Mouse (Mus musculus) intestine, embryonic 16.5 days (tissue): ENCODE data around the gene Olfr1045. TPM values are rescaled to one million over a fixed set of nuclear protein-coding genes. Genes with fewer than 3 reads are reported as not detected.
"Not testable (repeated sequence)": the region's sequence is repeated elsewhere in the genome, so short reads cannot be mapped to it uniquely, and the experiment has no call there.

Experiments used
- ATAC-seq: fragments of 200-750 bp; cut with Nextera tagmentation; 2 replicates; pipeline ENCODE4 v1.8.0; 2017; ENCODE audit warnings: moderate TSS enrichment, moderate library complexity
- H3K27ac ChIP-seq: fragments of 300-500 bp; sonication (generic); 2 replicates; pipeline ENCODE4 v1.5.1; 2014; ENCODE audit warnings: mild to moderate bottlenecking, low read length
- H3K27me3 ChIP-seq: fragments of 300-500 bp; sonication (generic); replicated peaks from 2 replicates; pipeline ENCODE4 v1.6.1; 2014; ENCODE audit warnings: low read length, control low read depth, mixed read lengths; ENCODE audit not compliant: control insufficient read depth, insufficient read depth
- H3K36me3 ChIP-seq: fragments of 300-500 bp; sonication (generic); 2 replicates; pipeline ENCODE4 v1.6.1; 2014; ENCODE audit warnings: low read length, control low read depth; ENCODE audit not compliant: control insufficient read depth, insufficient read depth
- H3K4me1 ChIP-seq: fragments of 300-500 bp; sonication (generic); 2 replicates; pipeline ENCODE4 v1.6.1; 2014; ENCODE audit warnings: low read length, control low read depth, mixed read lengths; ENCODE audit not compliant: control insufficient read depth, insufficient read depth
- H3K4me2 ChIP-seq: fragments of 300-500 bp; sonication (generic); 2 replicates; pipeline ENCODE4 v1.6.1; 2014; ENCODE audit warnings: low read depth, low read length, control low read depth
- H3K4me3 ChIP-seq: fragments of 300-500 bp; sonication (generic); 2 replicates; pipeline ENCODE4 v1.5.1; 2014; ENCODE audit warnings: mild to moderate bottlenecking, low read length
- H3K9ac ChIP-seq: fragments of 300-500 bp; sonication (generic); 2 replicates; pipeline ENCODE4 v1.6.1; 2014; ENCODE audit warnings: low read depth, low read length
- H3K9me3 ChIP-seq: fragments of 300-500 bp; sonication (generic); 2 replicates; pipeline ENCODE4 v1.6.1; 2016; ENCODE audit warnings: low read length, control low read depth; ENCODE audit not compliant: control insufficient read depth
- WGBS: fragments of 180-500 bp; shearing (Covaris S2); extraction: QIAGEN DNeasy Blood & Tissue Kit; methylation state at CpG from one replicate; pipeline ENCODE4 v1.1.7; 2014; 5-methylcytosine and 5-hydroxymethylcytosine counted together
- polyA plus RNA-seq: library from polyadenylated mRNA; unstranded; fragments of >200 nt; fragmentation: Nextera tagmentation; extraction: Ambion mirVana; gene quantifications from 2 replicates; pipeline ENCODE4 v1.2.1, GENCODE M21; 2015

Gene Olfr1045
- polyA plus RNA-seq = not detected in 2 replicates

GRCm38 (mm10) chr2:86202909-86203308, at the start of gene Olfr1045:
Gene Olfr1045 (minus strand): TSS chr2:86203009.
- no peak within 1 kb of the TSS for H3K4me3 ChIP-seq
- no peaks in the 10 kb centered on the region for H3K4me1 ChIP-seq
- H3K36me3 ChIP-seq = no peaks in the 10 kb centered on the region
- no peaks in the 10 kb centered on the region for H3K9me3 ChIP-seq
- no peak within 1 kb of the TSS for H3K9ac ChIP-seq
- ATAC-seq = no peak
- H3K27me3 ChIP-seq = no peaks in the 10 kb centered on the region
- no peak within 1 kb of the TSS for H3K4me2 ChIP-seq
- H3K27ac ChIP-seq = no peak within 1 kb of the TSS

GRCm38 (mm10) chr2:86240189-86240588, 37.4 kb upstream of the Olfr1045 start, which contains the start of gene Olfr1048:
Gene Olfr1048 (minus strand): TSS chr2:86240289.
- ATAC-seq = no peak
- Histone ChIP-seq H3K4me2 (no peak within 1 kb of the TSS), H3K27me3 (no peaks in the 10 kb centered on the region)

GRCm38 (mm10) chr2:86231301-86231700, 28.5 kb upstream of the Olfr1045 start, which contains the start of gene Olfr1047:
Gene Olfr1047 (minus strand): TSS chr2:86231401.
- Histone ChIP-seq H3K27me3 (no peaks in the 10 kb centered on the region), H3K4me1 (no peaks in the 10 kb centered on the region), H3K4me2 (no peak within 1 kb of the TSS), H3K4me3 (no peak within 1 kb of the TSS), H3K9me3 (no peaks in the 10 kb centered on the region), H3K36me3 (no peaks in the 10 kb centered on the region), H3K27ac (no peak within 1 kb of the TSS), H3K9ac (no peak within 1 kb of the TSS)
- no peak for ATAC-seq
- WGBS = 92% methylated on average over 1 of the region's 1 CpGs

More at GRCm38 (mm10) chr2:86240189-86240588, 37.4 kb upstream of the Olfr1045 start, which contains the start of gene Olfr1048:
- H3K9ac ChIP-seq = no peak within 1 kb of the TSS
- no peaks in the 10 kb centered on the region for H3K9me3 ChIP-seq
- no peaks in the 10 kb centered on the region for H3K36me3 ChIP-seq
- H3K4me3 ChIP-seq = no peak within 1 kb of the TSS
- H3K4me1 ChIP-seq = no peaks in the 10 kb centered on the region
- no peak within 1 kb of the TSS for H3K27ac ChIP-seq

GRCm38 (mm10) chr2:86219214-86219613, 16.4 kb upstream of the Olfr1045 start, which contains the start of gene Olfr1046:
Gene Olfr1046 (minus strand): TSS chr2:86219314.
- no peaks in the 10 kb centered on the region for H3K27me3 ChIP-seq
- no peaks in the 10 kb centered on the region for H3K36me3 ChIP-seq
- WGBS = 72% methylated on average over 2 of the region's 2 CpGs
- H3K4me1 ChIP-seq = no peaks in the 10 kb centered on the region
- no peak within 1 kb of the TSS for H3K4me2 ChIP-seq
- no peaks in the 10 kb centered on the region for H3K9me3 ChIP-seq
- H3K27ac ChIP-seq = no peak within 1 kb of the TSS
- ATAC-seq = no peak
- no peak within 1 kb of the TSS for H3K9ac ChIP-seq
- H3K4me3 ChIP-seq = no peak within 1 kb of the TSS

GRCm38 (mm10) chr2:86195863-86196262, 6.9 kb downstream of the Olfr1045 start:
- H3K27me3 ChIP-seq = no peaks in the 10 kb centered on the region
- H3K9ac ChIP-seq = no peak overlapping the region
- no peaks in the 10 kb centered on the region for H3K9me3 ChIP-seq
- H3K27ac ChIP-seq = no peak overlapping the region
- H3K4me2 ChIP-seq = no peak overlapping the region
- no peaks in the 10 kb centered on the region for H3K4me1 ChIP-seq
- no peak overlapping the region for H3K4me3 ChIP-seq
- H3K36me3 ChIP-seq = no peaks in the 10 kb centered on the region
- no peak for ATAC-seq
- 47% methylated on average over 1 of the region's 1 CpGs for WGBS

- no peak within 1 kb of the TSS for H3K9ac ChIP-seq
- no peaks in the 10 kb centered on the region for H3K27me3 ChIP-seq
- H3K4me1 ChIP-seq = no peaks in the 10 kb centered on the region
- H3K4me3 ChIP-seq = no peak within 1 kb of the TSS
- no peaks in the 10 kb centered on the region for H3K36me3 ChIP-seq
- no peak within 1 kb of the TSS for H3K27ac ChIP-seq
- no peak for ATAC-seq
- no peak within 1 kb of the TSS for H3K4me2 ChIP-seq
- no peaks in the 10 kb centered on the region for H3K9me3 ChIP-seq
Observed at GRCm38 (mm10) chr2:86185583-86185982, 17.2 kb downstream of the Olfr1045 start, which contains the start of gene Olfr52. Gene Olfr52 (minus strand): TSS chr2:86185683.

- no peaks in the 10 kb centered on the region for H3K27me3 ChIP-seq
- H3K4me2 ChIP-seq = no peak overlapping the region
- 78% methylated on average over 3 of the region's 3 CpGs for WGBS
- H3K4me1 ChIP-seq = no peaks in the 10 kb centered on the region
- H3K9ac ChIP-seq = no peak overlapping the region
- ATAC-seq = no peak
- H3K36me3 ChIP-seq = no peaks in the 10 kb centered on the region
- H3K9me3 ChIP-seq = no peaks in the 10 kb centered on the region
- no peak overlapping the region for H3K27ac ChIP-seq
- H3K4me3 ChIP-seq = no peak overlapping the region
Observed at GRCm38 (mm10) chr2:86179950-86180349, 22.9 kb downstream of the Olfr1045 start.

- Histone ChIP-seq H3K9ac (no peak within 1 kb of the TSS), H3K27ac (no peak within 1 kb of the TSS), H3K4me1 (no peaks in the 10 kb centered on the region), H3K9me3 (no peaks in the 10 kb centered on the region), H3K36me3 (no peaks in the 10 kb centered on the region), H3K27me3 (no peaks in the 10 kb centered on the region), H3K4me2 (no peak within 1 kb of the TSS), H3K4me3 (no peak within 1 kb of the TSS)
- ATAC-seq = no peak
Observed at GRCm38 (mm10) chr2:86177720-86178119, 25.1 kb downstream of the Olfr1045 start, which contains the start of gene Olfr1044. Gene Olfr1044 (minus strand): TSS chr2:86177820.

GRCm38 (mm10) chr2:86175422-86175821, 27.4 kb downstream of the Olfr1045 start:
- H3K9me3 ChIP-seq, H3K4me2 ChIP-seq, H3K36me3 ChIP-seq, H3K9ac ChIP-seq, H3K27ac ChIP-seq, H3K4me1 ChIP-seq, ATAC-seq, H3K4me3 ChIP-seq, H3K27me3 ChIP-seq: not testable (repeated sequence)
- WGBS = 91% methylated on average over 7 of the region's 7 CpGs

- H3K27me3 ChIP-seq = no peaks in the 10 kb centered on the region
- H3K27ac ChIP-seq = no peak within 1 kb of the TSS
- no peaks in the 10 kb centered on the region for H3K36me3 ChIP-seq
- H3K4me3 ChIP-seq = no peak within 1 kb of the TSS
- 78% methylated on average over 2 of the region's 2 CpGs for WGBS
- no peak for ATAC-seq
- H3K4me1 ChIP-seq = no peaks in the 10 kb centered on the region
- H3K9ac ChIP-seq = no peak within 1 kb of the TSS
- no peak within 1 kb of the TSS for H3K4me2 ChIP-seq
- H3K9me3 ChIP-seq = no peaks in the 10 kb centered on the region
Observed at GRCm38 (mm10) chr2:86167422-86167821, 35.4 kb downstream of the Olfr1045 start, which contains the start of gene Olfr1043. Gene Olfr1043 (minus strand): TSS chr2:86167522.
